Mouse (Mus musculus): Measurements from ENCODE around the gene Aicda.
"Not testable (repeated sequence)": the region's sequence is repeated elsewhere in the genome, so short reads cannot be mapped to it uniquely, and the experiment has no call there.

Aicda gene

GRCm38 (mm10) chr6:122555266-122555665 lies 1.7 kb downstream of the Aicda start:
- no peak for DNase-seq (ENCODE audit: low spot score)

DNA sequence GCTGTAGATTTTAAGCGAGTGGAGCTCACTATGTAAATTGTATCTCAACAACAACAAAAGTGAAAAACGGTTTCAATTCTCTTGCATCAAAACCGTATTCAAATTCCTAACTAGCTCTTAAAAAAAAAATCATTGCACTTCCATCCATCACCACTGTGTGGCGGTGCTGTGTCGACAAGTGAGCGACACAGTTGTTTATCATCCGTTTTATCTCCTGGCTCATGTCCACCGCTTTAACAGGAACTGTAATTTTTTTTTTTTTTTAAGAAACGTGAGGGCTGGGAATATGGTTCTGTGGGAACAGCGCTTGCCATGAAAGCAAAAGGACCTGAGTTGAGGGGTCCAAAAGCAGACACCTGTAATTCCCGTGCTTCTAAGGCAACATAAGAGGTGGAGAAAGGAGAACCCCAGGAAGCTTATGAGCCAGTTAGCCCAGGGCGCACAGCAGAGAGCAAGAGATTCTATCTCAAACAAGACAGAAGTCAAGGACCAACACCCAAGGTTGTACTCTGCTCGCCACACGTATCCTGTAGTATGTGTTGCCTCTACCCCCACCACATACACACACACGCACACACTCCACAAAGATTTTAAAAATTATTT lies 3.5 kb downstream of the Aicda start:
- peak; percentile 85 for DNase-seq (ENCODE audit: low spot score)

DNA sequence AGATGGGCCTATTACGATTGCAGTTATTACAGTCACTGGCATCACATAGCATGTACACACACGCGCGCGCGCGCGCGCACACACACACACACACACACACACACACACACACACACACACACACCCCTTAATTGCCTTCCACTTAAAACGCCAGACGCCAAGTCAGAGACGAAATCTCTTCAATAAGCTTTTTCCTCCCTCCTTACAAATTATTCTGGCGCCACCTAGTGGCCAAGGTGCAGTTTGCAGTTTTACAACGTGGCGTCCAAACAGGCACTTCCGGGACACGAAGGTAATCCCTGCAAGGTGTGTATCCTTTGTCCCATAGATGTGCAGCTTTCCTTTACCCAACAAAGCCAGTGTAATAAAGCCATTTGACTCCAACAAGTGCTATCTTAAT lies 6.8 kb downstream of the Aicda start:
- DNase-seq (ENCODE audit: low spot score): peak; percentile 44

GRCm38 (mm10) chr6:122561005-122561404 lies 7.4 kb downstream of the Aicda start:
- DNase-seq (ENCODE audit: low spot score): no peak

GRCm38 (mm10) chr6:122562463-122562862 lies 8.9 kb downstream of the Aicda start:
- DNase-seq (ENCODE audit: low spot score): peak; percentile 38

DNA sequence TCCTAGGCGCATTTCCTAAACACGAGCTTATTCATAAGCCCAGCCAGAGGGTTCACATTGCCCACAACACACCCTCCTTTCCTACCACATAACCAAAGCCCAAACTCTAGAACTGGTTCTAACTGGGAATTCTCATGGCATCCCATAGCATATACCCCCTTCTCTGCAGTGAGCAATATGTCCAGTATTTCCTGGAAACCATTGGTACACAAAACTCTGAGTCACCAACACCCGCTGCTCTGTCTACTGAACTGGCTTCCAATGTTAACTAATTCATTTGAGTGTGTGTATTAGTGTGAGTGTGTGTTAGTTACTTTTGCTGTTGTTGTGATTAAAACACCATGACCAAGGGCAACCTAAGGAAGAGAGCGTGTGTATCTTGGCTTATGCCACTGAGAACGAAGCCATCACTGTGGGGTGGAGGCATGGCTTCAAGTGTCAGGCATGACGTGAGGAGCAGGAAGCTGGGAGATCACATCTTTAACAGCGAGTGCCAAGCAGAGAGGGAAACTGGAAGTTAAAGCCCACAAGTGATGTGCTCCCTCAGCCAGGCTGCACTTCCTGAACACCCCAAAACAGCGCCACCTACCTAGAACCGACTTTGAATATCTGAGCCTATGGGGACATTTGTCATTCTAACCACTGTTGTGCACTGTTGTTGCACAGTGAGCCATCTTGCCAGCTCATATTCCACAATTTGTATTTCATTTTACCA lies 11.6 kb downstream of the Aicda start:
- DNase-seq (ENCODE audit: low spot score): no peak

GRCm38 (mm10) chr6:122569113-122569512 lies 15.5 kb downstream of the Aicda start:
- no peak for DNase-seq (ENCODE audit: low spot score)

GRCm38 (mm10) chr6:122569762-122570161 lies 16.2 kb downstream of the Aicda start:
- no peak for DNase-seq (ENCODE audit: low spot score)

DNA sequence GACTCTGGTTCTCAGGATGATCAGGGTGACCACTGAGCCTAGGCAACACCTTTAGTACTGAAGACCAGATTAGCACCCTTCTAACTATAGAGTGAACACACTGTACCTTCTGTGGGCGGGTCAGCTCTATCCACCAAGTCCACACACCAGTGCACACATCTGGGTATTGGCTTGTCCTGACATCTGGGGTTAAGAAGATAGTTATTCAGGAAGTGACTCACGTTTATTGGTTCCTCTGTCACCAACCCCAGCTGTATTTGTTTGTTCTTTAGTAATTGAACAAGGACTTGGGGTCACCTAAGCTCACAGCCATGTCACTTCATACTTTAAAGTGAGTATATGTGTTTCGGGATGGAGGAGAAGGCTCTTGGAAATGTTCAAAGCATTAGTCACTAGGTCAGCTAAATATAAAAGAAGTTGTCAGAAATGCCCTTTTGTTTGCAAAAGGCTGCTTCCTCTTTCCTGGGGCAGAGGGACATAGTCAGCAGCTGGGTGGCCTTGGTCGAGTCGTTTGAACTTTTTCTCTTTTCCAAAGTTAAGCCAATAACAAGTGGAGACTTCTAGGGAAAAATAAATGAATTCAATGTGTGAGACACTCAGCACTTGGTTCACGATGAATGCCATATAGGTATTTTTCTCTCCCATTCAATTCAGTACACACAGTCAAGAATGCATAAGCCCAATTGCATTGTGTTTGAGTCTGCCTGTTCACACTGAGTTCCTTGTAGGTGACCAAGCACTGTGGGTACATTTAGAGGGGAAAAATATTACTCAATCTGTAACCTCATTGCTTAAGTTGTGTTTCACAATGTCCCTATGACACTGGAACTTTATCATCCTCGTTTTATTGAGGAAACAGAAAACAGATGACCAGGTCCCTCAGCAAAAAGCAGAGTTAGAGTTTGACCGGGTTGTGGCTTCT lies 17.4 kb downstream of the Aicda start:
- DNase-seq (ENCODE audit: low spot score): no peak

DNA sequence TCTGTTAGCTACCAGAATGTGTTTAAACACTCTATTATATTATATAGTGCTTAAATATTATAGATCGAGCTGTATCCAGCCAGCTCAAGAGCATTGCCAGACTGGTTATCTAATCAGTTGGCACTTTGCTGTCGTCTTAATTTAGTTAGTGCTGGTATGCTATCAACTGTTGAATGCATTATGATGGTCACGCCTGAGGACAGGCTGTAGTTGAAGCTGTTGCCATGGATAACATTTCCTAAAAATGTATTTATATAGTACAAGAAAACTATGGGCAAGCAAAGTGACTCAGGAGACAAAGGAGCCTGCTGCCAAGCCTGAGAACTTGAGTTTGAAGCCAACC lies 18.0 kb downstream of the Aicda start:
- no peak for DNase-seq (ENCODE audit: low spot score)

DNA sequence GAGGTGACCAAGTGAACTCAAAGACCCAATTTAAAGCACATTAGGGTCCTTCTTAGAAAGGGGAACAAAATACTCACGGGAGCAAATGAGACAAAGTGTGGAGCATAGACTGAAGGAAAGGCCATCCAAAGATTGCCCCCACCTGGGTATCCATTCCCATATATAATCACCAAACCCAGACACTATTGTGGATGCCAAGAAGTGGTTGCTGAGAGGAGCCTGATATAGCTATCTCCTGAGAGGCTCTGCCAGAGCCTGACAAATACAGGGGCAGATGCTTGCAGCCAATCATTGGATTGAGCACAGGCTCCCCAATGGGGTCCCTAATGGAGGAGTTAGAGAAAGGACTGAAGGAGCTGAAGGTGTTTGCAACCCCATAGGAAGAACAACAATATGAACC lies 21.4 kb downstream of the Aicda start:
- DNase-seq (ENCODE audit: low spot score): not testable (repeated sequence)

- no peak for DNase-seq (ENCODE audit: low spot score)
These were observed 23.4 kb downstream of the Aicda start for GRCm38 (mm10) chr6:122577030-122577429.

DNA sequence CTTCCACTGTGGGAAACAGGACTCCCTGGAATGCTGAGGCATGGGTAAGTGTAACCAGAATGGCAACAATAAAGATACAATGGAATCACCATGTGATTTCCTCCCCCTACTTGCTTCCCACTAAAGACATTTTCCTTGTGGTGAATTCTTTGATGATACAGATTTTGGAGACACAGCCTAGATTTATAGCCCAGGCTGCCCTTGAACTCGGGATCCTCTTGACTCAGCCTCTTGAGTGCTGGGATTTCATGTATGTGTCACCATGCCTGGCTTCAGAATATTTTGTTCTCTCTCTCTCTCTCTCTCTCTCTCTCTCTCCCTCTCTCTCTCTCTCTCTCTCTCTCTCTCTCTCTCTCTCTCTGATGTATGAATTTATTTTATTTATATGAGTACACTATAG lies 25.5 kb downstream of the Aicda start:
- no peak for DNase-seq (ENCODE audit: low spot score)

DNA sequence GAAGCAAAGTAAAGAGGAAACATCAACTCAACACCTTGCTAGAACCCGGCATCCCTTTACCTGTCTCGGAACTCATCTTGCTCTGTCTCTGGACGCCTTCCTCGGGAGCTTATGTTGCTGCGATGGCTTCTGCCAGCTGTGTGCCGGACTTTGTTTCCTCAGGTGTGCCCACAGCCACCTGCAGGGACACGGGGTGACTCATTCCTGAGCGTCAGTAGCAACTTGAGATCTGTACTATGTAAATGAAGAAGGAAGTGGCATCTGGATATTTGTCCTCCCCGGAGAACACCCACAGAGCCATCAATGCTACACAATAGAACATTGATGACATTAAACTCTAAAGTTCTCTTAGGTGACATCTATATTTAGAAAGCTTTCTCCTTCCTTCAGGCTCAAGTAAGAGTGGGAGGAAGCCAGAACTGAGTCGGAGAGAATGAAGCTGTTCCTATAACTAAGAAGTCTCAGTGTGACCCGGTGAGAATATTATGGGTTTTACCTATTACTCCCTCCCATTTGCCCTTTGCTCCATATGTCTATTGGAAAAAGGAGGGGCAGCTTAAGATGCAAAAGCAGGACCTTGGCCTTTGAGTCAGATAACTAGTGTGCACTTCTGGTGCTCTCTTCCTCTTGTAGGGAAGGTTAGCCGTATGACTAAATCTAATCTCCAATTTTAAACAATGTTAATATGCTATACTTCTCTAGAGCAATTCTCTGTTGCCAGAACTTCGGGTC lies 37.6 kb downstream of the Aicda start:
- DNase-seq (ENCODE audit: low spot score): no peak

DNA sequence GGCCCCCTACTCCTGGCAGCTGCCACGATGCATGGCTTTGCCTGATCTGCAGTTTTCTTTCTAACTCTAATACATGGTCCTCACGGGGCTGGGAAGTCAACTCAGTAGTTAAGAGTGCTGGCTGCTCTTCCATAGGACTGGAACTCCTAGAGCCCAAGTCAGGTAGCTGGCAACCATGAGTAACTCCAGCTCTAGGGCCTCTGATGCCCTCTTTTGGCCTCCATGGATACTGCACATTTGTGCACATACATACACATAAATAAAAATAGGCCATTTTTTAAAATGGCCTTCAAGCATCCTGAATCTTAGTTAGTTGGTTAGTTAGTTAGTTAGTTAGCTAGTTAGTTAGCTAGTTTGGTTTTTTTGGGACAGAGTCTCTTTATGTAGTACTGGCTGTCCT lies 39.3 kb downstream of the Aicda start:
- DNase-seq (ENCODE audit: low spot score): no peak

DNA sequence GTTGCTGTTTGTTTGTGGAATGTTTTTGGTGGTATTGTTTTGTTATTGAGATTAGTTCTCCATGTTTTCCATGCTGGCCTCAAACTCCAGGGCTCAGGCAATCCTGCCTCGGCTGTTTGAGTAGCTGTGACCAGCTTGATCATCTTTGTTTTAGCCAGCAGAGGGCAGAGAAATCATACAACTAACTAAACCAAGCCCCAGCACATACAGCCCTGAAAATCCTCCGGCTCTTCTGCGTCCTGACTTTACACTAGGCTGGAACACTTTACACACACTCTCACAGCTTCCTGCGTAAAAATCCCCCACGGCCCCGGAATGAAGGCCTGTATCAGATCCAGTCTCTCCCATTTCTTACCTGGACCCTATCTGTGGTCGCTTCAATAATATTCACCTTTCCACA lies 42.0 kb downstream of the Aicda start:
- no peak for DNase-seq (ENCODE audit: low spot score)

DNA sequence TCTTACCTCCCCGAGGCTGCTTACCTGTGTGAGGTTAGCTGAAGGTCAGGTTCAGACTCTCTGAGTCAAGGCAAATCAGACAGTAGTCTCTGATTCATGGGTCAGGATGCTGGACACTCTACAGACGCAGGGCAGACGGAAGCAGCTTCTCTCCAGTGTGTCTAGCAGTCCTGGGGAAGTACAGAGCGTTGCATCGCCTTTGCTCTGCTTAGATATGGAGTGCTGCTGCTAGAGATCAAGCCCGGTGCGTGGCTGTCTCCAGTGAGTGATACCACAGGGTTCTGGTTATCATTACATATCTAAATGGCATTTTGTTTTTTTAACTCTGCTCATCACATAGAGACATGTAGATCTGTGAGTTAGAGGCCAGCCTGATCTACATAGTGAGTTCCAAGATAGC lies 43.0 kb downstream of the Aicda start:
- DNase-seq (ENCODE audit: low spot score): no peak

GRCm38 (mm10) chr6:122598014-122598413 lies 44.4 kb downstream of the Aicda start:
- no peak for DNase-seq (ENCODE audit: low spot score)

DNA sequence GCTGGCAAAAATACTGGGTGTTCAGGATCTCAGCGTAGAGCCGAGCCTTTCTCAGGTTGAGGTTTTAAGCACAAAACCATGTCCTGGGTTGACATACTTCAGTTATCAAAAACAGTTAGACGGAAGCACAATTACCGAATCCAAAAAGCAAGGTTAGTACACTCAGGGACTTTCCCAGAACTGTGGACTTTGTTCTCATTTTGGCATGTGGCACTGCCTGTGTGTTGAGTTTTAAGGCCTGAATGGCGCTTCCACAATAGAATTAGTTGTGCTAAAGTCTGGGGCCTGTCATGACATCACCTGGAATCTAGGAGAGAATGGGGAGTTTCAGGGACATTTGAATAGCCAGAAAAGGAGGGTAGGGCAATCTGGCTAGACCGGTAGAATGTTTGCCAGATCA lies 44.8 kb downstream of the Aicda start:
- no peak for DNase-seq (ENCODE audit: low spot score)

GRCm38 (mm10) chr6:122599054-122599737 lies 45.6 kb downstream of the Aicda start:
- DNase-seq (ENCODE audit: low spot score): no peak

GRCm38 (mm10) chr6:122600066-122600646 lies 46.6 kb downstream of the Aicda start:
- DNase-seq (ENCODE audit: low spot score): no peak

Measured in layer of hippocampus, adult 9-10 months (tissue).